Mouse (Mus musculus) gastrocnemius, postnatal 4 days (tissue): ENCODE results near the gene Slc17a5. TPM values are rescaled to one million over a fixed set of nuclear protein-coding genes. Genes with fewer than 3 reads are reported as not detected.
A peak's percentile ranks its signal among the peaks of the same experiment; 100 is the strongest.

Experiments
- DNase-seq, 2 experiments: peaks; one replicate each; pipeline ENCODE4 v3.0.0; 2021 to 2022; ENCODE audit warnings: low spot score in 2 of 2, mixed read lengths in 2 of 2
- long read RNA-seq, 2 experiments: library from polyadenylated mRNA; stranded (forward); transcript quantifications; one replicate each; pipeline ENCODE4 v2.0.0; 2021
- total RNA-seq, 2 experiments: library from RNA; stranded (reverse); gene quantifications; 2 replicates each; pipeline ENCODE4 v1.2.3; 2021

The Slc17a5 gene
- 1 to 10 TPM; 7.6 to 7.9 TPM for total RNA-seq
- long read RNA-seq, experiment 1, partial matches to known transcripts = 0 of 8 reads
- long read RNA-seq, experiment 1, other reads (novel, unspliced or antisense) = 5 of 8 reads
- long read RNA-seq, experiment 2, partial matches to known transcripts = 1 of 7 reads
- long read RNA-seq, experiment 2, other reads (novel, unspliced or antisense) = 5 of 7 reads

- peak; percentile 89 to 91 for DNase-seq
Measured at GRCm38 (mm10) chr9:78587914-78588313, at the start of gene Slc17a5. TSS of gene Slc17a5 (minus strand) at chr9:78588041.

- DNase-seq = no peak
Measured at GRCm38 (mm10) chr9:78633976-78634375, 46.1 kb upstream of the Slc17a5 start.

DNA sequence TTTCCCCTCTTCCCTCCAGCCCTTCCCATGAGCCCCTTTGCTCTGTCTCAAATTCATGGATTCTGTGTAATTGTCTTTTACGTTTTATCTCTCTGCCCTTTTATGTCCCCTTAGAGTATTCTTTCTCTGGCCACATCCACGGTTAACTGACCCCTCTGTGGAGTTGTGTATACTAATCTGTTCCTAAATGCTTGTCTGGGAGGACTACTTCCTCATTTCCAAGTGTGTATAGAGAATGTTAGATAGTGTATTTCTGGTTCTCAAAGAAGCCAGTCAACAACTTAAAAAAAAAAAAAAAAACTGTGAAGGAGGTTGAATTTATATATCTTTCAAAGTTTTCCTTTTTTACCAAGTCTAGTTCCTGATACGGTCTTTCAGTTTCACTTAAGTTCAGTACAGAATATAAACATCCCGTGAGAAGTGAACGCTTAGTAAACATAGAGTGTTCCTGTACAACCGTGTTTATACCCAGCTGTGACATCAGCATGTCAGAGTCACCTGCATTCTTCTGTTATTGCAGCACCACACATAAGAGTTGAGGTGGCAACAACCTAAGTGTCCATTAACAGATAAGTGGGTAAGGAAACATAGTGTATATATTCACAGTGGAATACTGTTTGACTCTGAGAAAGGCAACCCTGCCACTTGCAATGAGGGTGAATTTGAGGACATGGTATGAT lies 44.1 kb upstream of the Slc17a5 start:
- DNase-seq = no peak

DNA sequence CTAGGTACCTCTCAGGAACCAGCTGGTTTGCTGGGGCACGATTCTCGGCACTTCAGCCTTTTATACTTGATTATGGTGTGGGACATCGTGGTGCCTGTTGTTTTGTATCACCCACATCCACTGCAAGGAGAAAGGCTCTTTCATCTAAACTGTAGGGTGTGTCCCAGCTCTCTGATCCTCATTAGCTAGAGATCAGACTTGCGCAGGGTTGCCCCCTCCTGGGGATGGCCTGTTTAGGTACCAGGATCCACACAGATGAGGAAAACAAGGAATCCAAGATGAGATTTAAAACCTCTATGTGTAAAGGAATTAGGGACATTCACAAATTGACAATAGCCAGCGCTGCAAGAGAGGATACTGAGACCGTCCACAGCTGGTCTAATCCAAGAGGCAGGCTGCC lies 42.1 kb upstream of the Slc17a5 start:
- DNase-seq = no peak

GRCm38 (mm10) chr9:78623301-78623747 lies 35.5 kb upstream of the Slc17a5 start:
- DNase-seq = no peak

- no peak for DNase-seq
Measured at GRCm38 (mm10) chr9:78619285-78619684, 31.4 kb upstream of the Slc17a5 start.

DNA sequence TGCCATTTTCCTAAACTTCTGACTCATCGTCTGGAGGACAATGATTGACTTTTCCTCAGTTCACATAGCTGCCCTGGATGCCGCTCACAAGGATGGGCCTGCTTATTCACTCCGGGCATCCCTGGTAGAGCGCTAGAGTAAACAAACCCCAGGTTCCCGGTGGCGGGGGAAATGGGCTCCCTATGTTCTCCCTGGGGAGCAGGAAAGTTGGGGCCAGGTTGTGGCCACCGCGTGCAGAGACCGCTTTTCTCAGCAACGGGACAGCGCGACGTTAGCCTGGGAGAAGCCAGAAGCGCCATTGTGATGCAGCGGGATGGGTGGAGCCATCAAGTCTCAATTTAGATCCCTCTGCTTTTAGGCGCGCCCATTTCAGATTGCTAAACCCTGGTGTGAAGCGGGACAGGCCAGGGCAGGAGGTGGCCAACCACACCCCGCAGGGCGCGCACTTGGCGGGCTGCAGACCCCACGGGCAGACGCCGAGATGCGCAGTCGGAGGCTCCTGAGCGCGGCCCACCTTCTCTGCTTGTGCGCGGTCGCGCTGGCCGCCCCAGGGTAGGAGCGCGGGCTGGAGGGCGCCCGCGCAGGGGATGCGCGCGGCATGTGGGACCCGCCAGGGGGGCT lies 27.7 kb upstream of the Slc17a5 start, which contains the start of gene Cd109:
Gene Cd109 (plus strand): TSS at position 146 of the 621 bp plus-strand sequence.
- peak; percentile 21 to 22 for DNase-seq

DNA sequence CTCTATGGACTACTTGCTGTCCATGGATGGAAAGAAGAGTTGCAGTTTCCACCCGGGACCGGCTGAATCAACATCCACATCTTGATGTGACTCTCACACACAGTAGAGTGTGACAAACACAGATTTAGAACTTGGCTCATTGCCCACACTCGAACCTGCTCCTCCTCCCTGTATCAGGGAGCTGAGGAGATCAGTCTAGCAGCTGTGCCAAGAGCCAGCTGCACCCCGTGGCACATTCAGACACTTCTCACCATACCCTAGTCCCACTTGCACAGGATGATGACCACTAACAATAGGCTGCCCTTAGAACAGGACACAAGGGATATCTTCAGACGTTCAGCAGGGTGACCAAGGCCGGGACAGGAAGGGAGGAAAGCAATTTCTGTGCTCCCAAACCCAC lies 26.4 kb upstream of the Slc17a5 start:
- no peak for DNase-seq

GRCm38 (mm10) chr9:78601046-78601730 lies 13.3 kb upstream of the Slc17a5 start:
- no peak for DNase-seq

GRCm38 (mm10) chr9:78599927-78600326 lies 12.1 kb upstream of the Slc17a5 start:
- DNase-seq = no peak

DNA sequence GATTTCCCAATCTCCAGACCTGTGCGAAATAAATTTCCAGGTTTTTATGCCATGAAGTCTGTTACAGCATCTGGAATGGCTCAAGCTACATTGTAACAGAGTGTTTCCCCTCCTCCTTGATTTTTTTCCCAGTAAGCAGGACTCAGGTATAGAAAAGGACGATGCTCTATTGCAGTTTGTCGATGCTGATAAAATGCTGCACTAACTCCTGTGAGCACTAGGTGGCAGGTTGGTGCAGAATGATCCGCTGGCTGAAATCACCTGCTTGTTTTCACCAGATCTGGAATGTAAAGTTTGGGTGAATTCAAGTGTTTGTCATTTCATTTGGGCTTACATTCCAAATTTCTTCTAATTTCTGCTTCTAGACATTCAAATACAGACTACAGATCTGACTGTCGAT lies 9.0 kb upstream of the Slc17a5 start:
- peak in 1 of 2 experiments; percentile 17 for DNase-seq

DNA sequence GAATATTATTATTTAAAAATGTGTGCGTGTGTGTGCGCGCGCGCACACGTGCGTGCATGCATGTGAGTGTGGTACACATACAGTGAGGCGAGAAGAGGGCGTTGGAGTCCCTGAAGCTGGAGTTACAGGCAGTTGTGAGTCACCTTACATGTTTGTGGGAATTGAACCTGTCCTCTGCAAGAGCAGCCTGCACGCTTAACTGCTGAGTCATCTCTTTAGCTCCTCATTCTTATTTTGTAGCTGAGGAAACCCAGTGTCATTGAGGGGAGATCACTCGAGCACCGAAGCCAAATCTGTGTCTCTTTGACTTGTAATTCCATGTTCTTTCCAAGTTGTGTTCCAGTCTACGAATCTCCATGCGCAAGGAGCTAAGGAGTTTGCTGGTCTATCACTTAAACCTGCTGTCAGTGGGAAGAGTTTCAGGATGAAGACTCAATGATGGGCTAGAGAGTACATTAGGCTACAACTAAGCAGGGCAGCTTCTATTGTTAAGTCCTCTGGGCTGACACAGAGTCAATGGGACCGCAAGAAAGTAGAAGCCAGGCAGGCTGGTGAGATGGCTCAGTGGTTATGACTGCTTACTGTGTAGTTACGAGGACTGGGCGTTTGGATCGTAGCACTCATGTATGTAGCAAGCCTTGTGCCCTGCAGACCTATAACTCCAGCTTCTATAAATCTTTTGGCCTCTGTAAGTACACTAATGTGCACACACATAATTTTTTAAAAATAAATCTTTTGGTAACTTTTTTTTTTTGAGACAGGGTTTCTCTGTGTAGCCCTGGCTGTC lies 8.1 kb upstream of the Slc17a5 start:
- DNase-seq = no peak

DNA sequence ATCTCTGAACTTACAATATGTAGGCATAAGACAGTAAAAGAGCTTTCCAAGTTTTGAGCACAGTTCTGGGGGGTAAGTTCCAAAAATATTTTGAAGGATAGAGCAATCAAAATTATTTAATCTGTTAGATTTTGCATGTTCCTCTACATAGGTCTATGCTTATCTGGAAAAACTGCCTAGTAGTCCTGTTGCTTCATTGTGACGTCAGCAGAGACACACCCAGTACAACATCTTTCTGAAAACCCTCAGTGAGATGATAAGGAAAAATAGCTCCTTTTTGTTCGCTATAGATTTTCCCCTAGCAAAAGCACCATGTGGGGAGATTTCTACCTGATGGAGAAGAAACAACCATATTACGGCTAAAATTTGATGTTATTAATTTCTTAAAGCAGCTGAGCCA lies 7.4 kb upstream of the Slc17a5 start:
- DNase-seq = no peak

GRCm38 (mm10) chr9:78590471-78590870 lies 2.6 kb upstream of the Slc17a5 start:
- DNase-seq = no peak

DNA sequence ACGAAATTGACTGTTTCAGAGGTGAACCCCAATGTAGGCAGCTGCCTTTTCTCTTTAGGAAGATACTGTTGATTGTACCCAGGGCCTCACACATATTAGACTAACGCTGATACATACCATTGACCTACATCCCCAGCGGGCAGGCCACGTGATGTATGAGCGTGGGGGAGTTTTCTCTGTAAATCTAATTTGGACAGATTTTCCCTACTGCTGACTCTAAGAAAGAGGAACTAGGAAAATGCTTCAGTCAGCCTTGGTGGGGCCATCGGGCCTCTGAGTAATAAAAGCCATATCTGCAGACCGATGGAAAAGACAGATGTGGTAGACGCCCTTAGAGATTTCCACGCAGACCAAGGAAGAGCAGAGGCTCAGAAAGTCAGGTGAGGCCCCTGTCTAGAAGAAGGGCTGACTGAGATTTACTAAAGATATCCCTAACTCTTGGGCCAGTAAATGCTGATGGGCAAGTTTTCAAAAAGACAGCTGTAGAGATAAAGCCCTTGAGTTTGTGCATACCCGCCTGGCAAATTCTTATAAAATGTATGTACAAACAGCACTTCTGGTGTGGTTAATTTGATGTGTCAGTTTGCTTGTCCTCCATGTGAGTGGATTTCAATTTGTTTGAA lies 681 bp upstream of the Slc17a5 start:
- DNase-seq = peak in 1 of 2 experiments; percentile 17

DNA sequence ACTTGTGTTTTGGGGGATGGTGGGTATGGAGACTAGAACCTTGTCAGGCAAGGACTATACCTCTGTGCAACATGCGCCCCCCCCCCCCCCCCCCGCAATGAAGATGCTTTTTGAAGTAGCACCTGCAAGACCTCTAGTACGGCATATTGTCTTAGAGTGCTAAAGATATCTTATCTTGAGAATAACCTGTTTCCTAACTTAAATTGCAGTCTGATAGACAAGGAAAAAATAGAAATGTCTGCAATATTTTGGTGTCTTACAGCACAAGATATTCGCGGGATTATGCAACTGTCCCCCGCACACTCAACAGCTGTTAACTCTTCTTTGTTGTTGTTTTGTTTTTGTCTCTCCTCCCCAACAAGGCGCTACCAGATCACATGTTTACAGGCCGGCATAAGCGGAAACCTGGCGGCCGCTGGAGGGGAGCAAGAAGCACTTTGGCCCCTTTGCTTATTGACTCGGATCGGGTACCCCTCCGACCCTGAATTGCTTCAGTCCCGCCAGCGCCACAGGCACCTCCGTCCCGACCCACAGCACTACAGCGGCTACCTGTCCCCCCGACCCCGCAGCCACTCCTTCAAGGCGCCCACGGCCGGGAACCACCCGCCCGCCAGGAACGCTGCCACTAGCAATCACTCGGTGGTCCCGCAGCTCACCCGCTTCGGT lies 490 bp downstream of the Slc17a5 start:
- DNase-seq = peak; percentile 35 to 43

DNA sequence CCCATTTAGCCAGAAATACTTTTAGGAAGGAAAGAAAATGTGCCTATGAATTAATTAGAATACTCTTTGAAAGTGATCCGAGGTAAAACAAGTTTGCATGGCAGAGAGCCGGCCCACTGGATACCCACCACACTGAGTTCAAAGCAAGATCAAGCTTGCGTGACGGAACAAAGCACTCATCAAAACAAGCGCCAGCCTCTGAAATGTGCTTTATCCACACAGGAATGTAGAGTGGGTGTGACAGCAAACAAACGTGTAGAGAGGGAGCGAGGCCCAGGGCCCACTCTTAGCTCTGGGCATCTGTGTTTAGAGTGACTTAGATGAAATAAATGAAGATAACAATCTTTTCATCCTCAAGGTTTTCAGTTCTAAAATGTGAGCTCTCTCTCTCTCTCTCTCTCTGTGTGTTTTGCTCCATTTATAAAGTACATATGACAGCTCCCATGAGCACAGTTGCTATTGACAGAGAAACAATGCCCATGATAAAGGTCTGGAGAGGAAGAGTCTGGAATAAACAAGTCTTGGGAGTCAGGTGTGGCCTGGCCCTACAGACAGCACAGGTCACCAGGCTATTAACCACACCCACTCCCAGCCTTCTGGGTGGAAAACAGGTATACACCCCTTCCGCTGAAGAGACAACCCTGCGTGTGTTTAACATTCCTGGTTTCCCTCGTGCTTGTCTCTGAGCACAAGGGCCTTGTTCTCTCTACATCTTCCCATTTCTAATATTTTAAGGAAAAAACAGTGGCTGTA lies 8.0 kb downstream of the Slc17a5 start:
- DNase-seq = no peak

GRCm38 (mm10) chr9:78578824-78579223 lies 9.0 kb downstream of the Slc17a5 start:
- DNase-seq = no peak

- no peak for DNase-seq
Measured at GRCm38 (mm10) chr9:78576466-78576865, 11.4 kb downstream of the Slc17a5 start.
